Mouse (Mus musculus) liver, postnatal 0 days (tissue): ENCODE data around the gene Kcnk12.

Experiments used
- CTCF ChIP-seq: sonication (generic); IDR thresholded peaks from 2 replicates; pipeline ENCODE4 v1.5.1; 2016; ENCODE audit warnings: antibody characterized with exemption, low read depth
- EP300 ChIP-seq: IDR thresholded peaks from 2 replicates; pipeline ENCODE4 v1.6.1; 2016; ENCODE audit warnings: antibody characterized with exemption, low read depth, mild to moderate bottlenecking

DNA sequence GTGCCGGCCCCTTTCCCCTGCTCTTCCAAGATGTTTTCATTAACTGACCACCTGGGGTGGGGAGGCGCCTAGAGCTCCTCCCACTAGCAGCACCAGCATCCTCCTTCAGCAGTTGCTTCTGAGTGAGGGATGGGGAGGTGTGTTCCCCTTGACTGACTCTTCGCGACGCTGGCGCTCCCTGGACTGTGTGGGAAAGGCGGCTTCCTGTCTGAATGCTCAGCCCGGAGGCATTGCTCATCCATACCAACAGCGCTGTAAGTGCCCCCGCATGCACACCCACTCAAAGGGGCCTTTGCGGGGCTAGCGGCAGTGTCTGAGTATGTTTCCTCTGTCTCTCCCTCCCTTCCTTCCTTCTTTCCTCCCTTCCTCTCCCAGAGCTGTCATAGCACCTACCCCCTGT lies 29.1 kb upstream of the Kcnk12 start:
- TF ChIP-seq EP300 (no peak), CTCF (no peak)
